Mouse (Mus musculus) lung, postnatal 0 days (tissue): ENCODE data around the gene Paqr7.

ENCODE experiments used
- CTCF ChIP-seq: IDR thresholded peaks from 2 replicates; pipeline ENCODE4 v1.5.1; 2016; ENCODE audit warnings: antibody characterized with exemption, mild to moderate bottlenecking
- EP300 ChIP-seq: IDR thresholded peaks from 2 replicates; pipeline ENCODE4 v1.6.1; 2016; ENCODE audit warnings: antibody characterized with exemption, mild to moderate bottlenecking, control low read depth

DNA sequence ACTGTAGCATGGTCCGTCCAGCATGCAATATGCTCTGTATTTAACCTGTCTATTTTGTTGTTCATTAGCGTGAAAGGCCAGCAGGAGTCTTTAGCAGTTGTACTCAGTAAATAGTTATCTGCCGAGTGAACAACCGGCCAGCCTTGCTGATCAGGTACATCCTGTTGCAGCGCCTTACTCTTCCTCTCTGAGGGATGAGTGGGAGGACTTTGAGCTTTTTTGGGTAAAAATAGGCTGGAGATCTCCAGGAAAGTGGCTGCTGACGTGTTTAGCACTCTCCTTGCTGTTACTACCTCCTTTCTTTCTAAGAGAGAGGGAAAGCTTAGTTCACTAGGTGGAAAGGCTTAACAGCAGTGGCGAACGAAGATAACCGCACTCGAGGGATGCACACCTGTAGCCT lies 21.2 kb downstream of the Paqr7 start:
- TF ChIP-seq CTCF (no peak), EP300 (no peak)
